ENCODE assay signal across 8 mouse cellular contexts in genomic region chrX:136624905-136625569, GRCm38 (mm10). TPM values are rescaled to one million over a fixed set of nuclear protein-coding genes. Genes with fewer than 3 reads are reported as not detected.
A peak's percentile ranks its signal among the peaks of the same experiment; 100 is the strongest.
DNase-seq lines count a peak whose midpoint lies in the region; ATAC-seq and TF ChIP-seq lines count a peak whose summit lies in the region.

No protein-coding gene starts in this region.

- H3K36me3 ChIP-seq in intestine, postnatal 0 days (ENCODE audit: control insufficient read depth, insufficient read depth), result no peaks in the 10 kb centered on the region
- no peaks in the 10 kb centered on the region for H3K36me3 ChIP-seq in intestine, embryonic 15.5 days
- no peaks in the 10 kb centered on the region for H3K36me3 ChIP-seq in midbrain, postnatal 0 days (ENCODE audit: insufficient read depth, low read length)

- no peak overlapping the region for H3K4me2 ChIP-seq in intestine, postnatal 0 days (replicated peaks; ENCODE audit: low read depth)
- no peak overlapping the region for H3K4me2 ChIP-seq in intestine, embryonic 15.5 days (replicated peaks)
- no peak overlapping the region for H3K4me2 ChIP-seq in midbrain, postnatal 0 days (ENCODE audit: low read depth, low read length, poor library complexity, severe bottlenecking)

- no peaks in the 10 kb centered on the region for H3K4me1 ChIP-seq in intestine, postnatal 0 days (replicated peaks; ENCODE audit: control insufficient read depth, insufficient read depth, low read length)
- H3K4me1 ChIP-seq in intestine, embryonic 15.5 days (replicated peaks), result no peaks in the 10 kb centered on the region
- H3K4me1 ChIP-seq in midbrain, postnatal 0 days (ENCODE audit: insufficient read depth, low read length), result no peaks in the 10 kb centered on the region

- no peaks in the 10 kb centered on the region for H3K9me3 ChIP-seq in intestine, postnatal 0 days (ENCODE audit: control insufficient read depth)
- no peaks in the 10 kb centered on the region for H3K9me3 ChIP-seq in intestine, embryonic 15.5 days
- no peaks in the 10 kb centered on the region for H3K9me3 ChIP-seq in midbrain, postnatal 0 days (ENCODE audit: low read length)

- peak; percentile 5 for DNase-seq in ES-CJ7 (ENCODE audit: low read depth, low spot score)
- peak; percentile 13 for DNase-seq in cerebellum, adult 9-10 months
- DNase-seq in frontal cortex, postnatal 25 days (ENCODE audit: low spot score in 2 of 2), result peak; percentile 26 to 33
- DNase-seq in left cerebral cortex, adult 8-10 months (ENCODE audit: low spot score in 2 of 2), result peak; percentile 12 to 15
- DNase-seq in midbrain, postnatal 0 days (ENCODE audit: low spot score), result peak; percentile 51

- H3K4me3 ChIP-seq in intestine, postnatal 0 days (ENCODE audit: low read depth, low read length), result no peak overlapping the region
- H3K4me3 ChIP-seq in intestine, embryonic 15.5 days (replicated peaks), result no peak overlapping the region
- H3K4me3 ChIP-seq in midbrain, postnatal 0 days (ENCODE audit: low read depth, low read length), result no peak overlapping the region

- WGBS in intestine, postnatal 0 days, result 54% methylated on average over 9 of the region's 9 CpGs
- WGBS in intestine, embryonic 15.5 days, result 50% methylated on average over 9 of the region's 9 CpGs
- 45% methylated on average over 9 of the region's 9 CpGs for WGBS in midbrain, postnatal 0 days

- H3K27ac ChIP-seq in intestine, postnatal 0 days (ENCODE audit: low read depth, low read length), result no peak overlapping the region
- H3K27ac ChIP-seq in intestine, embryonic 15.5 days, result no peak overlapping the region
- H3K27ac ChIP-seq in midbrain, postnatal 0 days (ENCODE audit: low read depth, low read length), result no peak overlapping the region

- H3K9ac ChIP-seq in intestine, postnatal 0 days (ENCODE audit: low read depth, low read length), result no peak overlapping the region
- H3K9ac ChIP-seq in intestine, embryonic 15.5 days, result no peak overlapping the region
- no peak overlapping the region for H3K9ac ChIP-seq in midbrain, postnatal 0 days (replicated peaks; ENCODE audit: low read length, poor library complexity, severe bottlenecking)

- H3K27me3 ChIP-seq in intestine, postnatal 0 days (replicated peaks; ENCODE audit: control insufficient read depth, insufficient read depth, low read length), result no peaks in the 10 kb centered on the region
- H3K27me3 ChIP-seq in intestine, embryonic 15.5 days (replicated peaks), result no peaks in the 10 kb centered on the region
- no peaks in the 10 kb centered on the region for H3K27me3 ChIP-seq in midbrain, postnatal 0 days (ENCODE audit: insufficient read depth, low read length)

- TF ChIP-seq CTCF in intestine, postnatal 0 days (IDR thresholded peaks at IDR 0.05; ENCODE audit: low read depth), result peak; percentile 64
- peak; percentile 79 for TF ChIP-seq CTCF in midbrain, postnatal 0 days (IDR thresholded peaks at IDR 0.05)

- ATAC-seq in intestine, postnatal 0 days, result no peak
- no peak for ATAC-seq in intestine, embryonic 15.5 days
- ATAC-seq in midbrain, postnatal 0 days (ENCODE audit: low FRiP score), result no peak
- ATAC-seq in granulocyte monocyte progenitor cell, adult 5-6 weeks (replicated peaks; ENCODE audit: poor library complexity, severe bottlenecking), result no peak; the same call in 1 of the 2 replicates

RNA-seq across cellular contexts. Expression of gene Tceal3, which starts 34.4 kb away (rescaled TPM):
- polyA plus RNA-seq in intestine, postnatal 0 days (2015; fragmentation: Nextera tagmentation; extraction: Ambion mirVana), result 4.0 and 4.6 TPM in 2 replicates
- 6.4 and 7.4 TPM in 2 replicates for polyA plus RNA-seq in intestine, embryonic 15.5 days (2015; fragmentation: Nextera tagmentation; extraction: Ambion mirVana)
- total RNA-seq in left cerebral cortex, adult 8-10 months (2022), result 100 to 1,000 TPM; 150 to 189 (median 184) TPM
- 34.6 and 39.3 TPM in 2 replicates for total RNA-seq in midbrain, postnatal 0 days (2014; rRNA removed)
- 101 and 109 TPM in 2 replicates for polyA plus RNA-seq in midbrain, postnatal 0 days (2015; fragmentation: Nextera tagmentation; extraction: Ambion mirVana)
- not detected in 2 replicates for total RNA-seq in granulocyte monocyte progenitor cell, adult 5-6 weeks (2014; fragmentation: Nextera tagmentation)
- not detected in 2 replicates for total RNA-seq in granulocyte monocyte progenitor cell, adult 5-6 weeks (2017)

Comparison
In these comparisons a context has a peak if more than half of its experiments do, and no peak if none do; other contexts are left out.
1. RNA of gene Tceal3, which starts 34.4 kb away (total RNA-seq): 150 to 189 TPM in left cerebral cortex, adult 8-10 months and 34.6 to 39.3 TPM in midbrain, postnatal 0 days; not detected in granulocyte monocyte progenitor cell, adult 5-6 weeks; every median in the first group is over 10 times any median in the second.
2. Peak in every context shown above with its lines, with median percentiles within 50 percentile points of each other: DNase-seq.